Mouse (Mus musculus): ENCODE measurements around the gene Ripor2.

The Ripor2 gene

GRCm38 (mm10) chr13:24584841-24585240, 2.9 kb downstream of the Ripor2 start:
- DNase-seq (ENCODE audit: low spot score): no peak

GRCm38 (mm10) chr13:24585369-24585768, 3.4 kb downstream of the Ripor2 start:
- no peak for DNase-seq (ENCODE audit: low spot score)

GRCm38 (mm10) chr13:24587192-24587895, 5.4 kb downstream of the Ripor2 start:
- DNase-seq (ENCODE audit: low spot score): no peak

GRCm38 (mm10) chr13:24588603-24589002, 6.6 kb downstream of the Ripor2 start:
- no peak for DNase-seq (ENCODE audit: low spot score)

- DNase-seq (ENCODE audit: low spot score): no peak
Observed at GRCm38 (mm10) chr13:24591737-24592136, 9.7 kb downstream of the Ripor2 start.

- no peak for DNase-seq (ENCODE audit: low spot score)
Observed at GRCm38 (mm10) chr13:24594303-24594702, 12.3 kb downstream of the Ripor2 start.

GRCm38 (mm10) chr13:24599631-24600041, 17.6 kb downstream of the Ripor2 start:
- DNase-seq (ENCODE audit: low spot score): no peak

- no peak for DNase-seq (ENCODE audit: low spot score)
Observed at GRCm38 (mm10) chr13:24602978-24603377, 21.0 kb downstream of the Ripor2 start.

GRCm38 (mm10) chr13:24603591-24604009, 21.6 kb downstream of the Ripor2 start:
- no peak for DNase-seq (ENCODE audit: low spot score)

GRCm38 (mm10) chr13:24604096-24604495, 22.1 kb downstream of the Ripor2 start:
- no peak for DNase-seq (ENCODE audit: low spot score)

GRCm38 (mm10) chr13:24604761-24605591, 23.0 kb downstream of the Ripor2 start:
- DNase-seq (ENCODE audit: low spot score): no peak

- DNase-seq (ENCODE audit: low spot score): no peak
Observed at GRCm38 (mm10) chr13:24605755-24606154, 23.8 kb downstream of the Ripor2 start.

GRCm38 (mm10) chr13:24607961-24608360, 26.0 kb downstream of the Ripor2 start:
- no peak for DNase-seq (ENCODE audit: low spot score)

GRCm38 (mm10) chr13:24608709-24609108, 26.7 kb downstream of the Ripor2 start:
- DNase-seq (ENCODE audit: low spot score): no peak

- DNase-seq (ENCODE audit: low spot score): no peak
Observed at GRCm38 (mm10) chr13:24610883-24611282, 28.9 kb downstream of the Ripor2 start.

GRCm38 (mm10) chr13:24613031-24613430, 31.0 kb downstream of the Ripor2 start:
- DNase-seq (ENCODE audit: low spot score): no peak

- DNase-seq (ENCODE audit: low spot score): no peak
Observed at GRCm38 (mm10) chr13:24613433-24613832, 31.4 kb downstream of the Ripor2 start.

GRCm38 (mm10) chr13:24613927-24614780, 32.2 kb downstream of the Ripor2 start:
- DNase-seq (ENCODE audit: low spot score): no peak

GRCm38 (mm10) chr13:24615921-24616565, 34.1 kb downstream of the Ripor2 start:
- no peak for DNase-seq (ENCODE audit: low spot score)

GRCm38 (mm10) chr13:24616645-24617044, 34.7 kb downstream of the Ripor2 start:
- DNase-seq (ENCODE audit: low spot score): no peak

GRCm38 (mm10) chr13:24617076-24617798, 35.2 kb downstream of the Ripor2 start:
- DNase-seq (ENCODE audit: low spot score): no peak
